Mouse (Mus musculus) left cerebral cortex, adult 9 months (tissue): Measurements from ENCODE around the gene Pah.

Experiments used
- DNase-seq, 2 experiments: peaks; one replicate each; pipeline ENCODE4 v3.0.0; 2022; ENCODE audit warnings: low spot score in 2 of 2

Pah gene

GRCm38 (mm10) chr10:87521646-87522045 is at the start of gene Pah:
Gene Pah (plus strand): TSS chr10:87521795.
- no peak for DNase-seq

DNA sequence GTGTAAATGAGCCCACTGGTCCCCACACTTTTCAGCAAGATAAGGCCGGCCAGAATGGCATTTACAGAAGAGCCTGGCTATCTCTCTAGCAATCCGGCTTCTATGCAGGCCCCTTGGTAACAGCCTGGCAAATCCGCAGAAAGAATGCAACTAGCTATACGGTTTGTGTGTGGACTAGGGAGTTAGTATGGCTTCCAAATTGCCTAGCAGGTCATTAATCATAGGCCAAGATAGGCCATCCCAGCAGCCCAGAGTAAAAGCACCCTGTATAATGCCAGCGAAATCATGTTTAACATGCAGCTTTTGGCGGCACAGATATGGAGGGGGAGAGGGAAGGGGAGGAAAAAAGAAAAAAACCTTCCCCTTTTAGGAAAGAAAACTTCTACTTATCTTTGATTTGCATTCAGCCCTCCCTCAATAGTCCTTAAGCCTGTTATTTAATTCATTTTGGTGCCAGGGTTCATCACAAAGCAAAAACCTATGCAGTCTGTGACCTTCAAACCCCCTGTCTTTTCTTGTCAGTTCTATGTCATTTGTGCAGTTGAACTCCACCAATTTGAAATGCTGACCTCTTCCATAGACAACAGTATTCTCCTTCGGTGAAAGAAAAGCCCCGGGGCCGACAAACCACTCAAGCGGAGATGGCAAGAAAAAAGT is 48.0 kb upstream of the Pah start:
- DNase-seq: no peak

- no peak for DNase-seq
Observed at GRCm38 (mm10) chr10:87474971-87475370, 46.6 kb upstream of the Pah start.

DNA sequence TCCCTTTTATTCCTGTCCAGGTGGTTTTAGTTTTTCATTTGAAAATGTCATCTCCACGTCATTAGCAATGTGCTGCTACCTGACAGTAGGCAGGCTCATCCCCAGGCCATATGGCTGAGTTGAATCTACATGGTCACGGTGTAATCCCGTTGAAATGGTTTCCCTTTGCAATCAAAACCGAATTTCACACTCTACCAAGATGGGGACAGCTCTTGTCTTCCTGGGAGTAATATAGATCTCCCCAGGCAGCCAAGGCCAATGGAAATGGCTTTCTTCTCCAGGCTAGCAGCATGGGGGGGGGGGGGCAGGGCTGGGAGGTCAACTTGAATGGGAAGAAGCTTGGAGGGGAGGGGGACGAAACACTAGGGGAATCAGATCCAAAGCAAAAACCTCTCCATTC is 43.7 kb upstream of the Pah start:
- DNase-seq: no peak

DNA sequence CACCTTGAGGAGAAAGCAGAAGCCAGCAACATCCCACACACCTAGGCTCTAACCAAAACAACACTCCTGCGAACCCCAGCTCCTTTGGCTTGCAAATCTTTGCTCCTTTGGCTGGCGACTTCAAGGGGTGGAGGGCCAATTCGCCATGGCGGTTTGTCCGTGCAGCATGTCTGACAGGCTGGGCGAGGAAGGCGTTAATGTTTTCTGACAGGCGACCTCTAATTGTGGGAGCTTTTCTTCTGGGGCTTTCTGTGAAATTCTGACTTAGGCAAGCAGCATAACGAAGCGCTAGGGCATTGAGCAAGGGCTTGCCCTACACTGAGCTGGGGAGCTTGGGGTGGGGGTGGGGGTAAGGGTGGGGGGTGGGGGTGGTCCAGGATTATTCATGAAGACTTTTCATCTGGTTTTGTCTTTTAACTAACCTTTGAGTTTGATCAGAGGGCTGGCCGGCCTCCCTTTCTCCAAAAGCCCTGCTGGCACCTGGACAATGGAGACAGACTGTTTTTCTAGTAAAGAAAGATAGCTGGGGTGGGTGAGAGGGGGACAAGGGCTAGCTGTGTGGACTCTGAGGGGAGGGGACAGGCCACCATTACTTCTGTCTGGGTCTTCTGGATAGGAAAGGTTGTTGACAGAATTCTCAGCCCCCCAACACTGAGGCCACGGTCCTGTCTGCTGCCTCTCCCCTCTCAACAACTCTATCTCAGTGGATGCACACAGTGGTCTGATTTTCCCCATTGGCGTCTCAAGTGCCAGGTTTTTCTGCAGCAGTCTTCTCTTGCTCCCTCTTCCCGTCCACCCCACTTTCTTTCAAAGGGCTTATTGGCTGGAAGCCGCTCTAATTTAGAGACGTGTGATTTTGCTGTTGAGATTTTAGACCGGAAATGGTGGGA is 36.5 kb upstream of the Pah start:
- no peak for DNase-seq

- DNase-seq: no peak
Observed at GRCm38 (mm10) chr10:87485721-87486620, 35.6 kb upstream of the Pah start.

DNA sequence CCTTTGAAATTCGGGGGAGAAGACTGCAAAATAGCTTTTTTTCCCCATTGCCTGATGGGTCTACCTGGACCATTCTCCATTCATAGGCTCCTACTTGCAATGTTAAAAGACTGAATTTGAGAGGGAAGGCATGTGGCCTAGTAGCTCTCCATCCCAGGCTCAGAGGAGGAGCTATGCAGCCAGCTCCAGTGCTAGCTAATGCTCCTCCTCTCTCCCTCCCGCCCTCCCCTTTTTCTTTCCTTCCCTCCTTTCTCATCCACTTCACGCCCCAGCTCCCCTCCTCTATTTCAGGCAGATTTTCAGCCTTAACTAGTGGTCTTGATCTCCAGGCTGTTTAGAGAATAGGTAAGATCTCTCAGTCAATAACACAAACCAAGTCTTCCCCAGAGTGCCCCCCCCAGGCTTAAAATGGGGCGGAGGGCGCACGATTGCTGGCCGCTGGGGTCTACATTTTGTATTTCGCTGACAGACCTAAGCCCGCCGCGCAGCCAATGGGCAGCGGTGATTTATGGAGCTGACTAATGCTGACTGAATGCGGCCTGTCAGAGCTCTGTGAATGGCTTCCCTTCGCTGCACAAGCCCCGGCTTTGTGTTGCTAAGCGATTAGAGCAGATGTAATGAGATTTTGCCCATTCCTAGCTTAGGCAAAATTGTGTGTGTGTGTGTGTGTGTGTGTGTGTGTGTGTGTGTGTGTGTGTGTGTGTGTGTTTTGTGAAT is 33.0 kb upstream of the Pah start:
- no peak for DNase-seq

GRCm38 (mm10) chr10:87489246-87490009 is 32.2 kb upstream of the Pah start:
- no peak for DNase-seq

GRCm38 (mm10) chr10:87490328-87490727 is 31.3 kb upstream of the Pah start:
- DNase-seq: no peak

DNA sequence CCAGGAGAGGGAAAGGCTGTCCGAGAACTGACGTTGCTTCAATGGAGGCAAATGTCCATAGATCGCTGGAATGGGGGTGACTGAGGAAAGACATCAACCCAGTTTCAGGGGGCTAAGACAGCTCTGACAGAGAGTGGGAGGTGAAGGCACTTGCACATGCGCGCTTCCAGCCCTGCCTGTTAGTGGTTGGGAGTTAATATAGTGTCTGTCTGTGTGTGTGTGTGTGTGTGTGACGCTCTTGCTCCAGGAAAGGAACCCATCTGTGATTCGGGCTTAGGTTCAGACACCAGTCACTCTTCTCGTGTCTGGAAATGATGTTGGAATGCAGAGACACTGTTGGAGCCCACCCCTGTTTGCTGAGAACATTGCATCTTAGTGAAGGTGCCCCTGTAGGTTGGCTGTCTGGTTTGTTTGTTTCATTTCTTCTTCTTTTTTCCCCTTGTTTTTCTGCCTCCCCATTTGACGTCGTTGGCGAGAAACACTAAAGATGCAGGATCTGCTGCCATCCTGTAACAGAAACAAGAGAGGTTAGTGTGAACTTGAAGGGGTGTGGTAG is 30.0 kb upstream of the Pah start:
- no peak for DNase-seq

DNA sequence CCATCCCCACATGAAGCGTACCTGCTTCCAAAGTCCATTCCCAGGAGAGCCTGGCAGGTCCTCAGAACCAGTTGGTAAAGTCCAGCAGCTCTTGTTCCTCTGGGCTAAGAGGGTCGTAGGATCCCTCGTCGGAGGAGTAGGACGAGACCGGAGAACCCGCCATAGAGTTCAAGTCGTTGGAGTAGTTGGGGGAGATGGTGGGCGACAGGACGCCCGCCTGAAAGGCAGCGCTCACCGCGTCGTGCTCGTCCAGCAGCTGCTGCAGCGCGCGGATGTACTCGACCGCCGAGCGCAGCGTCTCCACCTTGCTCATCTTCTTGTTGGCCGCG is 29.3 kb upstream of the Pah start:
- DNase-seq: no peak

- DNase-seq: peak in 1 of 2 experiments; percentile 68
Observed at GRCm38 (mm10) chr10:87492661-87493551, 28.7 kb upstream of the Pah start.

GRCm38 (mm10) chr10:87493576-87493975 is 28.0 kb upstream of the Pah start, which contains the start of gene Ascl1:
Gene Ascl1 (minus strand): TSS chr10:87493660.
- DNase-seq: no peak

DNA sequence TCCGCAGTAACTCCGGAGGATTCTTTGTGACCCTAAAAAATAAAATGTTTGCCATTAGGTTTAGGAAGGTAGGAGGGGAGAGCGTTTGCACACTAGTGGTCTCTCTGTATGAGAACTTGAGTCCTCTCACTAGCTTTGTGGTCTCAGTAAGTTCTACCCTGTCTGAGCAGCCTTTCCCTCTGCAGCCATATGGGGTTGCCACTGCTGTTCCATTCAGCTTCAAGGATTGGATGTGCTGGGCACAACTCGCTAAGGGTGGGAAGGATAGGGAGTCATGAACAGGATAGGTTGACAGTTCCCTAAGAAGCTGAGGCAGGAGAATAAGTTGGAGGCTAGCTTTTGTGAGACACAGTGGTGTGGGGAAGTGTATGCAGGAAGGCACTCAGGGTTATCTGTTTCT is 27.4 kb upstream of the Pah start:
- no peak for DNase-seq

- DNase-seq: no peak
Observed at GRCm38 (mm10) chr10:87494596-87494995, 27.0 kb upstream of the Pah start.

- DNase-seq: no peak
Observed at GRCm38 (mm10) chr10:87497056-87497455, 24.5 kb upstream of the Pah start.

DNA sequence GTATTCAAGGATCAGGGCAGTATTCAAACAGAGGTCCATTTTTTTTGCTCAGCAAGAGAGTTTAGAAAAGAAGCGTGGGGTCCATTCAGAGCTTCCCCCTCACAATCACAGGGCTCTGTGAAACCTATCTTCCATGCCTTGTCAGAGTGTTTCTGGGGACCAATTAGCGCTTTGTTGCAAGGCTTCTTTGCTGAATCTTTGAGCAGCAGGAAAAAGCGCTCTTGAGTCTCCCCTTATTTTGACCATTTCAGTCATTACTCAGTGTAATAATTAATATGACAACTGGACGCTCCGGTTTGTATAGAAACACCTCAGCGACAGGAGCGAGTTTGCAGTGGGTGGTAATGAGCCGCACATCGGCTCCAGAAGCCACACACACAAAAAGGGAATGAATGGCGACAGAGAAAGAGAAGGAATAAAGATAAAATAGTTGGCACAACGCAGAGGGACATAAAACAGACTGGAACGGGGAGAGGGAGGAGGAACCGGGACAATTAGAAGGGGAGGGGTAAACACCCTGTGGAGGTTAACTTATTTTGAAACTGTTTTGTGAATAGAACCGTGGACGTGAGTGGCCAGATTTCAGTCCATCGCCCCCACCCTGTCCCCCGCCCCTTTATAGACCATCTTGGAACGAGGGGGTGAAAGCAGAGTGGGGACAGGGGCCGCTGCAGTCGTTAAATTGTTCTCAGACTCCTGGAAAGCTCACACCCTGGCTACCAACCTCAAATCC is 20.5 kb upstream of the Pah start:
- no peak for DNase-seq

- no peak for DNase-seq
Observed at GRCm38 (mm10) chr10:87501659-87502042, 19.9 kb upstream of the Pah start.

GRCm38 (mm10) chr10:87502283-87502682 is 19.3 kb upstream of the Pah start:
- no peak for DNase-seq
